Mouse (Mus musculus): ENCODE data around the gene Sult2b1. TPM values are rescaled to one million over a fixed set of nuclear protein-coding genes. Genes with fewer than 3 reads are reported as not detected.

Sult2b1 gene
- polyA plus RNA-seq, 1 experiment from 2014 or later, result 5.2 TPM

- 87% methylated on average over 50 of the region's 50 CpGs for WGBS
Observed at GRCm38 (mm10) chr7:45693921-45694591, 90.4 kb downstream of the Sult2b1 start, which contains the start of gene Sec1. Gene Sec1 (minus strand): TSS chr7:45694402.

GRCm38 (mm10) chr7:45692364-45692763, 92.1 kb downstream of the Sult2b1 start:
- no peak overlapping the region for H3K4me3 ChIP-seq
- no peaks in the 10 kb centered on the region for H3K9me3 ChIP-seq
- no peak overlapping the region for H3K27ac ChIP-seq
- H3K27me3 ChIP-seq, result peaks cover 13% of the 10 kb centered on the region; the same call in 1 of the 2 replicates
- no peak overlapping the region for H3K9ac ChIP-seq
- 76% methylated on average over 2 of the region's 2 CpGs for WGBS
- H3K36me3 ChIP-seq, result no peaks in the 10 kb centered on the region
- ATAC-seq (ENCODE audit: low FRiP score), result no peak
- 0 out of 2 replicates have a peak, but pooled peaks cover 6% of the 10 kb centered on the region for H3K4me1 ChIP-seq (replicated peaks)
- H3K4me2 ChIP-seq, result no peak overlapping the region

More at GRCm38 (mm10) chr7:45693921-45694591, 90.4 kb downstream of the Sult2b1 start, which contains the start of gene Sec1:
- peaks cover 6% of the 10 kb centered on the region; the same call in 1 of the 2 replicates for H3K4me1 ChIP-seq (replicated peaks)
- no peak within 1 kb of the TSS for H3K4me2 ChIP-seq
- ATAC-seq (ENCODE audit: low FRiP score), result no peak
- peaks cover 25% of the 10 kb centered on the region for H3K27me3 ChIP-seq
- H3K27ac ChIP-seq, result no peak within 1 kb of the TSS
- no peak within 1 kb of the TSS for H3K4me3 ChIP-seq
- no peak within 1 kb of the TSS for H3K9ac ChIP-seq
- no peaks in the 10 kb centered on the region for H3K9me3 ChIP-seq
- no peaks in the 10 kb centered on the region for H3K36me3 ChIP-seq

GRCm38 (mm10) chr7:45689800-45690199, 94.7 kb downstream of the Sult2b1 start:
- WGBS, result 83% methylated on average over 11 of the region's 11 CpGs
- no peak overlapping the region for H3K4me3 ChIP-seq
- ATAC-seq (ENCODE audit: low FRiP score), result no peak

GRCm38 (mm10) chr7:45689099-45689498, 95.4 kb downstream of the Sult2b1 start:
- H3K4me1 ChIP-seq (replicated peaks), result peaks cover 15% of the 10 kb centered on the region; the same call in 1 of the 2 replicates
- H3K36me3 ChIP-seq, result no peaks in the 10 kb centered on the region
- H3K4me2 ChIP-seq, result no peak overlapping the region
- H3K27me3 ChIP-seq, result peaks cover 24% of the 10 kb centered on the region
- no peak overlapping the region for H3K27ac ChIP-seq
- ATAC-seq (ENCODE audit: low FRiP score), result no peak
- no peaks in the 10 kb centered on the region for H3K9me3 ChIP-seq
- no peak overlapping the region for H3K9ac ChIP-seq
- WGBS, result 72% methylated on average over 6 of the region's 6 CpGs
- H3K4me3 ChIP-seq, result no peak overlapping the region

More at GRCm38 (mm10) chr7:45689800-45690199, 94.7 kb downstream of the Sult2b1 start:
- Histone ChIP-seq H3K9ac (no peak overlapping the region), H3K4me1 (replicated peaks) (peaks cover 19% of the 10 kb centered on the region; the same call in 1 of the 2 replicates), H3K9me3 (no peaks in the 10 kb centered on the region), H3K27me3 (peaks cover 22% of the 10 kb centered on the region), H3K4me2 (no peak overlapping the region), H3K27ac (no peak overlapping the region), H3K36me3 (no peaks in the 10 kb centered on the region)

GRCm38 (mm10) chr7:45686841-45687240, 97.6 kb downstream of the Sult2b1 start:
- H3K9me3 ChIP-seq, result no peaks in the 10 kb centered on the region
- ATAC-seq (ENCODE audit: low FRiP score), result no peak
- H3K9ac ChIP-seq, result no peak overlapping the region
- WGBS, result 64% methylated on average over 3 of the region's 3 CpGs
- no peak overlapping the region for H3K4me3 ChIP-seq
- no peaks in the 10 kb centered on the region for H3K36me3 ChIP-seq
- H3K27ac ChIP-seq, result no peak overlapping the region
- H3K27me3 ChIP-seq, result peaks cover 24% of the 10 kb centered on the region
- H3K4me2 ChIP-seq, result no peak overlapping the region
- H3K4me1 ChIP-seq (replicated peaks), result peaks cover 27% of the 10 kb centered on the region; the same call in 1 of the 2 replicates

- Histone ChIP-seq H3K36me3 (no peaks in the 10 kb centered on the region), H3K4me3 (no peak overlapping the region), H3K27ac (no peak overlapping the region), H3K9me3 (no peaks in the 10 kb centered on the region), H3K27me3 (peaks cover 17% of the 10 kb centered on the region), H3K9ac (no peak overlapping the region), H3K4me2 (no peak overlapping the region), H3K4me1 (replicated peaks) (peaks cover 27% of the 10 kb centered on the region; the same call in 1 of the 2 replicates)
- 51% methylated on average over 10 of the region's 10 CpGs for WGBS
- ATAC-seq (ENCODE audit: low FRiP score), result no peak
Observed at GRCm38 (mm10) chr7:45685811-45686210, 98.7 kb downstream of the Sult2b1 start.

GRCm38 (mm10) chr7:45683396-45684050, 100.9 kb downstream of the Sult2b1 start, which contains the start of gene Ntn5:
Gene Ntn5 (plus strand): TSS chr7:45684022.
- Histone ChIP-seq H3K27ac (no peak within 1 kb of the TSS), H3K36me3 (no peaks in the 10 kb centered on the region), H3K4me1 (replicated peaks) (peaks cover 27% of the 10 kb centered on the region; the same call in 1 of the 2 replicates), H3K27me3 (peaks cover 11% of the 10 kb centered on the region), H3K9ac (peak within 1 kb of the TSS; percentile 49; the same call in 1 of the 2 replicates), H3K9me3 (no peaks in the 10 kb centered on the region), H3K4me2 (no peak within 1 kb of the TSS; the same call in 1 of the 2 replicates), H3K4me3 (no peak within 1 kb of the TSS)
- WGBS, result 71% methylated on average over 7 of the region's 7 CpGs
- ATAC-seq (ENCODE audit: low FRiP score), result no peak

- Histone ChIP-seq H3K4me1 (replicated peaks) (peaks cover 27% of the 10 kb centered on the region; the same call in 1 of the 2 replicates), H3K27me3 (peaks cover 11% of the 10 kb centered on the region), H3K9ac (peak overlapping the region; percentile 65), H3K27ac (peak overlapping the region; percentile 63), H3K9me3 (no peaks in the 10 kb centered on the region), H3K4me3 (no peak overlapping the region), H3K4me2 (peak overlapping the region; percentile 44), H3K36me3 (no peaks in the 10 kb centered on the region)
- WGBS, result 30% methylated on average over 14 of the region's 14 CpGs
- ATAC-seq (ENCODE audit: low FRiP score), result peak; percentile 70
Observed at GRCm38 (mm10) chr7:45682144-45683126, 102.0 kb downstream of the Sult2b1 start.

- Histone ChIP-seq H3K4me2 (no peak overlapping the region), H3K9me3 (no peaks in the 10 kb centered on the region), H3K27me3 (peaks cover 7% of the 10 kb centered on the region; the same call in 1 of the 2 replicates), H3K9ac (no peak overlapping the region), H3K4me3 (no peak overlapping the region), H3K4me1 (replicated peaks) (peaks cover 22% of the 10 kb centered on the region; the same call in 1 of the 2 replicates), H3K27ac (no peak overlapping the region), H3K36me3 (no peaks in the 10 kb centered on the region)
- no peak for ATAC-seq (ENCODE audit: low FRiP score)
- 91% methylated on average over 8 of the region's 8 CpGs for WGBS
Observed at GRCm38 (mm10) chr7:45681046-45681736, 103.3 kb downstream of the Sult2b1 start.

Data from hindbrain, embryonic 13.5 days (tissue).